Mouse (Mus musculus) spleen, adult 18-20 months (tissue): ENCODE results near the gene Fcgr1.
A peak's percentile ranks its signal among the peaks of the same experiment; 100 is the strongest.
"Not testable (repeated sequence)": the region's sequence is repeated elsewhere in the genome, so short reads cannot be mapped to it uniquely, and the experiment has no call there.

Experiments used
- DNase-seq, 2 experiments: peaks; one replicate each; pipeline ENCODE4 v3.0.0; 2022; ENCODE audit warnings: mixed read lengths in 2 of 2

Fcgr1 gene

GRCm38 (mm10) chr3:96247356-96248140, 46.2 kb downstream of the Fcgr1 start:
- no peak for DNase-seq

GRCm38 (mm10) chr3:96246427-96246856, 47.3 kb downstream of the Fcgr1 start, which contains the start of gene Hist2h3c1:
Hist2h3c1 (plus strand) TSS chr3:96246685.
- not testable (repeated sequence) for DNase-seq

GRCm38 (mm10) chr3:96246018-96246417, 47.8 kb downstream of the Fcgr1 start:
- DNase-seq: not testable (repeated sequence)

GRCm38 (mm10) chr3:96245003-96245886, 48.5 kb downstream of the Fcgr1 start, which contains the start of gene Hist2h2aa1:
Hist2h2aa1 (plus strand) TSS chr3:96245497.
- peak; percentile 83 for DNase-seq

- no peak for DNase-seq
These were observed 49.7 kb downstream of the Fcgr1 start for GRCm38 (mm10) chr3:96243921-96244572.

GRCm38 (mm10) chr3:96240799-96241197, 53.0 kb downstream of the Fcgr1 start:
- no peak for DNase-seq

- DNase-seq: peak; percentile 89 to 92
These were observed 53.6 kb downstream of the Fcgr1 start, which contains the start of gene Hist2h2aa2 for GRCm38 (mm10) chr3:96239949-96240798. Hist2h2aa2 (minus strand) TSS chr3:96240276.

GRCm38 (mm10) chr3:96238954-96239793, 54.6 kb downstream of the Fcgr1 start, which contains the start of gene Hist2h3c2:
Hist2h3c2 (minus strand) TSS chr3:96239127.
- DNase-seq: peak; percentile 19 to 60

GRCm38 (mm10) chr3:96237904-96238511, 55.8 kb downstream of the Fcgr1 start:
- DNase-seq: no peak

GRCm38 (mm10) chr3:96237335-96237903, 56.4 kb downstream of the Fcgr1 start:
- no peak for DNase-seq

- DNase-seq: no peak
These were observed 56.9 kb downstream of the Fcgr1 start for GRCm38 (mm10) chr3:96236834-96237334.

- DNase-seq: no peak
These were observed 57.9 kb downstream of the Fcgr1 start for GRCm38 (mm10) chr3:96235836-96236235.

GRCm38 (mm10) chr3:96234914-96235313, 58.9 kb downstream of the Fcgr1 start:
- DNase-seq: no peak
